Mouse (Mus musculus): ENCODE measurements around the gene Nat10. TPM values are rescaled to one million over a fixed set of nuclear protein-coding genes. Genes with fewer than 3 reads are reported as not detected.

Gene Nat10
- polyA plus RNA-seq, 1 experiment from 2014 or later = 28.6 TPM

DNA sequence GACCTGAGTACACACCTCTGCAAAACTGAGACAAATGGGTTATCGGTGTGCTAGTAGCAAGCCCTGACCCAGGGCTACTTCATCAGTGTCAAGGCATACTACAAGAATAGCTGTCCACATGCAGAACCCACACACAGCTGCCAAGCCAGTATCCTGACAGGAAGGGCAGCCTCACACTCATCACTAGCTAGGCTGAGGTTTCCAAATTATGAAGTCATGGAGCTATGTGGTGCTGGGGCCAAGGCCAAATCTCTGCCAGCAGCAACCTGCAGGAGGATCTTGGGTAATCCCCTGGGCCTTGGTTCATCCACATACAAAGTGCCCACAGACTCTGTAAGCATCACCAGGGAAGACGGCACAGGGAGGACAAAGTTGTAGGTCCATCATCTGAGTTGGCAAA is 17.5 kb downstream of the Nat10 start:
- no peak for ATAC-seq (ENCODE audit: low FRiP score, low read depth)
- H3K27me3 ChIP-seq = no peaks in the 10 kb centered on the region

DNA sequence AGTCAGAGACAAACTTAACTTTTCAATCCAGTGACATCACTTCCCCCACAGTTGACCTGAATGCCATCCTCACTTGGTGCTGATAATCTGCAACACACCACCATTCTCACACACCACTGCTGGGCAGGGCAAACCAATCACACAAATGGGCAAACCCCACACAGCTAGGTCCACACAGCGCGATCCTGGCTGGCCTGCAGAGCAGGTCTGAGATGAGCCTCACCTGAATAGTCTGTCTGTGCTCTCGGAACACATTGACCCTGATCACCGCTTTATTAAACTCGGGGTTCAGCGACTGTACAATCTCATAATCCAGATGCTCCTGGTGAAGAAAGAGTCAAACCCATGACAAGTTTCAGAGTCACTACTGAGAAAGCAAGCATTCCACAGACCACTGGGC is 18.2 kb downstream of the Nat10 start:
- no peak overlapping the region for H3K9ac ChIP-seq
- H3K4me2 ChIP-seq (replicated peaks) = no peak overlapping the region
- no peaks in the 10 kb centered on the region for H3K9me3 ChIP-seq
- H3K4me1 ChIP-seq = no peaks in the 10 kb centered on the region
- no peak for ATAC-seq (ENCODE audit: low FRiP score, low read depth)
- no peak overlapping the region for H3K27ac ChIP-seq
- H3K27me3 ChIP-seq = no peaks in the 10 kb centered on the region
- H3K4me3 ChIP-seq = no peak overlapping the region
- peaks cover 64% of the 10 kb centered on the region for H3K36me3 ChIP-seq
- 96% methylated on average over 6 of the region's 6 CpGs for WGBS

More for the DNA sequence above, 17.5 kb downstream of the Nat10 start:
- no peak overlapping the region for H3K9ac ChIP-seq
- no peak overlapping the region for H3K27ac ChIP-seq
- no peaks in the 10 kb centered on the region for H3K9me3 ChIP-seq
- no peak overlapping the region for H3K4me3 ChIP-seq
- H3K4me2 ChIP-seq (replicated peaks) = no peak overlapping the region
- H3K4me1 ChIP-seq = no peaks in the 10 kb centered on the region
- H3K36me3 ChIP-seq = peaks cover 70% of the 10 kb centered on the region
- WGBS = 92% methylated on average over 2 of the region's 2 CpGs

DNA sequence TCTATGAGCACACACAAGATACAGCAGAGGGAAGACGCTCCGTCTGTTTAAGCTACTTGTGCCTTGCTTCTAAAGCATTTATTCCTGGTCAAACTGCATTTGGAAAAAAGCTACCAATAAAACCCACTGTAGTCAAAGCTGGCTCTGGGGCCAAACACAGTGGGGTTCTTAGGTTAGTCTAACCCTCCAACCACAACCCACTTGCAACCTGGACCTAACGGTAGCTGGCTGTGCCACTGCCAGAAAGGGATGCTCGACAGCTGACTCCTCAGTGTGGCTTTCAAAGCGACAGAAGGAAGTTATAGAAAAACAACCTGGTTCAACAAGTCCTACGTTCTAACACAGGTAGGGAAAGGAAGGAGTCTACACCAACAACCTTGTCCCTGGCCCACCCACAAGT is 29.6 kb downstream of the Nat10 start:
- Histone ChIP-seq H3K9ac (no peak overlapping the region), H3K27me3 (no peaks in the 10 kb centered on the region), H3K4me2 (replicated peaks) (no peak overlapping the region), H3K4me1 (no peaks in the 10 kb centered on the region), H3K27ac (no peak overlapping the region), H3K4me3 (no peak overlapping the region), H3K9me3 (no peaks in the 10 kb centered on the region), H3K36me3 (peaks cover 92% of the 10 kb centered on the region)
- ATAC-seq (ENCODE audit: low FRiP score, low read depth) = no peak
- 88% methylated on average over 6 of the region's 6 CpGs for WGBS

DNA sequence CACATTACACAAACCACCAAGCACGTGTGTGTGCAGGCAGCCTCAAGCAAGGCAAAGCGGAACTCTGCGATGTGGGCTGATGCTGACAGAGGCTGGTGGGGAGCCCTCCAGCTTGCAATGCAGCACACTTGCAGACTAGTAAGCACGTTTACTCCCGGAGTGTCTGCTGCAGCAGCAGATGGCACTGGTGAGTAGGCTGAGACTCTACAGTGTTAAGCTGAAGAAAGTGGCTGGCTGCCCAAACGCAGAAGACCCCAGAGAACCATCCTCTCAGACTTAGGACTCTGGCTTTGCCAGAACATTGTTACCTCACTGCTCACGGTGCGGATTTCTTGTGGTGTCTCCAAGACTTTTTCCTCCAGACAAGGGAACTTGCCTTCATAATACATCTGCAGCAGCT is 30.1 kb downstream of the Nat10 start:
- no peak overlapping the region for H3K27ac ChIP-seq
- no peak overlapping the region for H3K9ac ChIP-seq
- H3K27me3 ChIP-seq = no peaks in the 10 kb centered on the region
- H3K4me2 ChIP-seq (replicated peaks) = no peak overlapping the region
- H3K9me3 ChIP-seq = no peaks in the 10 kb centered on the region
- ATAC-seq (ENCODE audit: low FRiP score, low read depth) = no peak
- WGBS = 81% methylated on average over 8 of the region's 8 CpGs
- H3K4me3 ChIP-seq = no peak overlapping the region
- peaks cover 92% of the 10 kb centered on the region for H3K36me3 ChIP-seq
- H3K4me1 ChIP-seq = no peaks in the 10 kb centered on the region

DNA sequence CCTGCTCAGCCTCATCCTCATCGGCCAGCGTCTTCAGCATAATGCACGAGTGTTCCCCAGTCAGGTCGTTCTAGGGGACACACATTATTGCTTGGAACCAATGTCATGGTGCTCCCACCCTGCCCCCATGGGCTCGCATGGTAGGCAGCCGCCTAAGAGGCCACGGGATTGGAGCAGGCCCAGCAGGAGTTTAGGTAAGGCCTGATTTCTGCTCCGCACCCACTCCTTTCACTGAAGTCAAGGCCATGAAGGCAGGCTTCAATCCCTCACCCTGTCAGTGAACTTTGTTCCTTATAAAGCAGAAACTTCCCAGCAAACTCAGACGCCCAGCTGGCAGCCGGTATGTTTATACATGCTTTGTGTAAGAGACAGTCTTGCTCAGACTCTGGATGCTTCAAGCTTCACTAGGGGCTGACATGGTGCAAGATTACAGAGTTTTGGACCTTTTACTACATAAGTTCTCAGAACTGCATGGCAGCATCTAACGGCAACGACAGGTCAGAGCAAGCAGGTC is 33.0 kb downstream of the Nat10 start:
- Histone ChIP-seq H3K36me3 (peaks cover 92% of the 10 kb centered on the region), H3K27me3 (no peaks in the 10 kb centered on the region), H3K4me1 (no peaks in the 10 kb centered on the region), H3K9me3 (no peaks in the 10 kb centered on the region), H3K9ac (no peak overlapping the region), H3K27ac (no peak overlapping the region), H3K4me2 (replicated peaks) (no peak overlapping the region), H3K4me3 (no peak overlapping the region)
- ATAC-seq (ENCODE audit: low FRiP score, low read depth) = no peak
- 84% methylated on average over 12 of the region's 12 CpGs for WGBS

DNA sequence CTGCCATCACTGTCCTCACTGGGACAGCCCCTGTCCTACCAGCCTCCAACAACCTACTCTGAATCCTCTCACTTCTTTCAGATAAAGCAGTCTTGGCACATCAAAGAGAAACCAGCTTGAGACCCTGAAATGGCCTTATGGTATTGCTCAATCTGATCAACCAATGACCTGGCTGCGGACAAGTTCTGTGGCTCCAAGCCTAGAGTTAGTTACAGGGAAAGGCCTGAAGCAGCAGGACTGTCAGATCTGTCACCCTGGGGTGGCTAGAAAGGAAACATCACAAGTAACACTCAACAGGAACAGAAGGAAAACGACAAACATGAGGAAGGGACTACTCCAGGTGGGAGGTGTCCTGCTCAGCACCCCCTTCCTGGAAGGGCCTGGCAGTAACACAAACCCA is 36.5 kb downstream of the Nat10 start:
- Histone ChIP-seq H3K9ac (no peak overlapping the region), H3K4me3 (no peak overlapping the region), H3K4me1 (no peaks in the 10 kb centered on the region; the same call in 1 of the 2 replicates), H3K4me2 (replicated peaks) (no peak overlapping the region), H3K9me3 (no peaks in the 10 kb centered on the region), H3K27me3 (no peaks in the 10 kb centered on the region), H3K27ac (no peak overlapping the region), H3K36me3 (peaks cover 91% of the 10 kb centered on the region)
- 86% methylated on average over 2 of the region's 2 CpGs for WGBS
- no peak for ATAC-seq (ENCODE audit: low FRiP score, low read depth)

DNA sequence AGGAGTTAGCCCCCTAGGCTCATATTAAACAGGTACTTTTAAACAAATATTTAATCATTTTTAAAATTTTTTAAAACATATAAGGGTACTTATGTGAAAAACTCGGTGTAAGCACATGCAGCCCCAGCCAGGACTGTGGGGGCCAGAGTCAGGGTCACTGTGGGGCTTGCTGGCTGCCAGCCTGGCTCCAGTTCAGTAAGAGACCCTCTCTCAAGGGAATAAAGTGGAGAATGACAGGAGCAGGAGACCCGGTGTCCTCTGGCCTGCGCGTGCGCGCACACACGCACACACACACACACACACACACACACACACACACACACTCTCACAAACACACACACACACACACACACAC is 41.8 kb downstream of the Nat10 start:
- H3K27ac ChIP-seq = no peak overlapping the region
- 90% methylated on average over 7 of the region's 7 CpGs for WGBS
- H3K27me3 ChIP-seq = no peaks in the 10 kb centered on the region
- H3K36me3 ChIP-seq = peaks cover 87% of the 10 kb centered on the region
- no peak overlapping the region for H3K4me2 ChIP-seq (replicated peaks)
- no peak for ATAC-seq (ENCODE audit: low FRiP score, low read depth)
- peaks cover 6% of the 10 kb centered on the region; the same call in 1 of the 2 replicates for H3K4me1 ChIP-seq
- no peak overlapping the region for H3K4me3 ChIP-seq
- no peaks in the 10 kb centered on the region for H3K9me3 ChIP-seq
- no peak overlapping the region for H3K9ac ChIP-seq

DNA sequence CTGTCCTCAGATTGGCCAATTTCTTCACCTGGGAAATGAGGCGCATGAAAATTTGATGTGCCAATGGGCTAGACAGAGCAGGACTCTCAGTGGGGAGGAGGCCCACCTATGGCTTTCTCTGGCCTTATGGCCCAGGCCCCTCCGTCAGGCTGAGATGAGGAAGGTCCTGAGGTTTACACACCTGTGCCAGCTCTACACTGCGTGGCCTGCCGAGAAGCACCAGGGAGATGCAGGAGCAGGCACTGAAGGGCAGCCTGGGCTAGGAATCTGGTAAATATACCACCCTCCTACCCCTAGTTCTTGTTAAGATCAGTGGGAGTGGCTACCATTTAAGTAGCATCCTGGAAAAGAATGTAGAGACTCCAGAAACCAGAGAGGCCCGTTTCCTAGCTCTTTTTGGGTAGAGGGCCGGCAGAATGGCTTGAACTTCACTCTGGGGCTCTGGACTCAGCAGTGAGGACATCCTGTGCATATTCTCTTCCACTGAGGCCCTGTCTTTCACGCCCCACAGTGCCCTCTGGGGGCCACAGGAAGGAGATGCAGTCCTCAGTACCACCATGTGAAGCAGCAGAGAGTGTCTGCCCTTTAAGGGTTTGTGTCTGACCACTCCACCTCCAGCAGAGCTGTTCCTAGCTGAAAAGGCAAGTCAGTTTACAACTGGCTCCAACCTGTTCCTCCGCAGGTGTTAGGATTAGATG is 42.3 kb downstream of the Nat10 start:
- Histone ChIP-seq H3K27ac (no peak overlapping the region), H3K9ac (no peak overlapping the region), H3K4me3 (no peak overlapping the region), H3K27me3 (no peaks in the 10 kb centered on the region), H3K36me3 (peaks cover 87% of the 10 kb centered on the region), H3K4me2 (replicated peaks) (no peak overlapping the region), H3K9me3 (no peaks in the 10 kb centered on the region), H3K4me1 (peaks cover 6% of the 10 kb centered on the region; the same call in 1 of the 2 replicates)
- 56% methylated on average over 8 of the region's 8 CpGs for WGBS
- peak; percentile 73; the same call in 1 of the 2 replicates for ATAC-seq (ENCODE audit: low FRiP score, low read depth)

DNA sequence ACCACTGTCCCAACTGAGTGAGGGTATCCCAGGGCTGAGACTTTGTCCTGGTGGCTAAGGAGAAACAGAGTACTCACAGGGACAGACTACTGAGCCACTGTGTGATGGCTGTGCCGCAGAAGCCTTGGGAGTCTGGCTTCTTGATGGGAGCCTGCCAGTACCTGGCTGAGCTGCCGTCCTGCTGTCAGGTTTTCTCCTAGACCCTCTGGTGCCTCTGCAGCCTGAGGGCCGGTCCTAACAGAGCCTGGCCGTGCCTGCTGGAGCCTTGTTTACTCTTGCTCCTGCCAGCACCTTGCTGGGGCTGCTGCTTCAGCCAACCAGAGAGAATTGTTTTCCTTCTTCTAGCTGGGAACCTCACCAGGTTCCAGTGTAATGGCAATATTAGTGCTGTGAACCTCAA is 46.7 kb downstream of the Nat10 start:
- Histone ChIP-seq H3K4me1 (peaks cover 6% of the 10 kb centered on the region; the same call in 1 of the 2 replicates), H3K9ac (no peak overlapping the region), H3K9me3 (no peaks in the 10 kb centered on the region), H3K4me2 (replicated peaks) (no peak overlapping the region), H3K27ac (no peak overlapping the region), H3K27me3 (no peaks in the 10 kb centered on the region), H3K4me3 (no peak overlapping the region), H3K36me3 (peaks cover 93% of the 10 kb centered on the region)
- ATAC-seq (ENCODE audit: low FRiP score, low read depth) = no peak
- WGBS = 59% methylated on average over 4 of the region's 4 CpGs

DNA sequence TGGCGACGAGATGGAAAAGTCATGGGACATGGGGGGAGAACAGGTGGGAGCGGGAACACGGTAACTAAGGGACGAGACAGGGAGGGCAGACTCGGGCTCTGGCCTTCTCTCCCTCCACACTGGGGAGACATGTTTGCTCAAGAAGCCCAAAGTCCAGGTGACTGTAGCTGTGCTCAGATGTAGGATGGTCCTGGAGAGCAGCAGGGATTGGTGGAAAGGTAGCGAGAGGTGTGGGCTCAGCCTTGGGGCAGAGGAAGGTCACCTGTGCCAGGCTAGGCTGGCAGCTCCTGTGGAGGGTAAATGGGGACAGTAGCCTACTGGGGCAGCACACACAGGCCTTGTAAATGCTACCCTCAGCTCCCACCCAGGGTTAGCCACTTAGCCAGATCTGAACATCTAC is 47.2 kb downstream of the Nat10 start:
- H3K4me3 ChIP-seq = no peak overlapping the region
- peaks cover 4% of the 10 kb centered on the region; the same call in 1 of the 2 replicates for H3K4me1 ChIP-seq
- no peaks in the 10 kb centered on the region for H3K27me3 ChIP-seq
- H3K4me2 ChIP-seq (replicated peaks) = no peak overlapping the region
- no peak overlapping the region for H3K9ac ChIP-seq
- no peak for ATAC-seq (ENCODE audit: low FRiP score, low read depth)
- no peaks in the 10 kb centered on the region for H3K9me3 ChIP-seq
- H3K36me3 ChIP-seq = peaks cover 99% of the 10 kb centered on the region
- H3K27ac ChIP-seq = no peak overlapping the region
- 82% methylated on average over 7 of the region's 7 CpGs for WGBS

DNA sequence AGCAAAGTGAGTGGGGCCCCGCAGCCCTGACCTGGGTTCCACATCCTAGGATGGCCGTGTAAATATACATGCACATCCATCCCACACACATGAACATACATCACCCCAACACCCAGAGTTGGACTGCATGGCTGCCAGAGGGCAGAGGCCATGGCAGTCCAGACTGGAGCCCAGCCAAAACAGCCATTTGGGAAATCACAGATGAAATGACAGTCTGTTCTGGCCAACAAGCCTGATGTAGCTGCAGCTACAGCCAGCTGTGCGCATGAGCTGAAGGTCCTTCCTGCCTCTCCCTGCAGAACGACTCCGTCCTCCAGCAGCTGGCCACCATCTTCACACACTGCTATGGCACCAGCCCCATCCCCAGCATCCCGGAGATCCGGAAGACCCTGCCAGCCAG is 50.2 kb downstream of the Nat10 start:
- peaks cover 18% of the 10 kb centered on the region for H3K4me1 ChIP-seq
- H3K27ac ChIP-seq = no peak overlapping the region
- 94% methylated on average over 7 of the region's 7 CpGs for WGBS
- H3K9ac ChIP-seq = no peak overlapping the region
- H3K4me2 ChIP-seq (replicated peaks) = no peak overlapping the region
- H3K36me3 ChIP-seq = peaks cover 92% of the 10 kb centered on the region
- no peak overlapping the region for H3K4me3 ChIP-seq
- no peaks in the 10 kb centered on the region for H3K9me3 ChIP-seq
- no peaks in the 10 kb centered on the region for H3K27me3 ChIP-seq
- no peak for ATAC-seq (ENCODE audit: low FRiP score, low read depth)

DNA sequence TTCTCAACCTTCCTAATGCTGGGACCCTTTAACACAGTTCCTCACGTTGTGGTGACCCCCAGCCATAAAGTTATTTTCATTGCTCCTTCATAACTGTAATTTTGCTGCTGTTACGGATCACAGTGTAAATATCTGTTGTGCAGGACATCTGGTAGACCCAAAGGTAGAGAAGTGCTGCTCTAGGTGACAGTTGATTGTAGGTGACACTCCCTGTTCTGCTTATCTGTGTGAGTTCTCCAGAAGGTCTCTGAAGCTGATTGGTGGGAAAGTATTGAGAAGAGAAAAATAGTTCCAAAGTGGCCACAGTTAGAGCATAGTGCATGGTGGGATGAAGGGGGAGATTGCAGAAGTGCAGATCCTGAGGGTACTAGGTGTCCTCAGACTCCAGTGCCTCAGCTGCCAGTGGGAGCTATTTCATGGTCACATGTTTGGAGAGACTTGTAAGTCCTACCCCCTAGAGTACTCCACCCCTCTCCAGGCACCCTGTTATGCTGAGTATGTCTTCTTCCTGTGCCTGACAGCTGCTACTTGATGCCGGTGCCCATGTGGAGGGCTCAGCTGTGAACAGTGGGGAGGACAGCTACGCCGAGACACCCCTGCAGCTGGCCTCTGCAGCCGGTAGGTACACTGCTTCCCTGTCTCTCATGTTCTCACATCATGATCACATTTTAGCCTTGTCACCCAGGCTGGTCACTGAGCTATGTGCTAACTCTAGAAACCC is 53.9 kb downstream of the Nat10 start:
- no peak overlapping the region for H3K9ac ChIP-seq
- H3K9me3 ChIP-seq = no peaks in the 10 kb centered on the region
- H3K4me3 ChIP-seq = no peak overlapping the region
- 0 out of 2 replicates have a peak, but pooled peaks have one; percentile 41 for ATAC-seq (ENCODE audit: low FRiP score, low read depth)
- H3K4me2 ChIP-seq (replicated peaks) = no peak overlapping the region
- H3K27ac ChIP-seq = peak overlapping the region; percentile 52; the same call in 1 of the 2 replicates
- no peaks in the 10 kb centered on the region for H3K27me3 ChIP-seq
- peaks cover 80% of the 10 kb centered on the region for H3K36me3 ChIP-seq
- H3K4me1 ChIP-seq = peaks cover 45% of the 10 kb centered on the region
- WGBS = 79% methylated on average over 6 of the region's 6 CpGs

Measured in limb, embryonic 13.5 days (tissue).